Mouse (Mus musculus) hindbrain, embryonic 10.5 days (tissue): ENCODE data around the gene Rac2. TPM values are rescaled to one million over a fixed set of nuclear protein-coding genes. Genes with fewer than 3 reads are reported as not detected.

Source experiments
- polyA plus RNA-seq: library from polyadenylated mRNA; unstranded; fragments of >200 nt; fragmentation: Nextera tagmentation; extraction: Ambion mirVana; gene quantifications from 2 replicates; pipeline ENCODE4 v1.2.1, GENCODE M21; 2016

The Rac2 gene
- polyA plus RNA-seq, 1 experiment from 2014 or later = 8.1 TPM

Other genes starting within 250 kb of the Rac2 start
- 2.3 and 3.8 TPM in 2 replicates for gene Csf2rb, start 247.0 kb downstream of the Rac2 start, polyA plus RNA-seq
- not detected in 2 replicates for gene Tex33, start 176.9 kb downstream of the Rac2 start, polyA plus RNA-seq
- gene Tst, start 166.9 kb downstream of the Rac2 start, polyA plus RNA-seq = 7.7 and 10.9 TPM in 2 replicates
- 1.4 and 1.5 TPM in 2 replicates for gene Mpst, start 166.4 kb downstream of the Rac2 start, polyA plus RNA-seq
- 66.4 and 73.5 TPM in 2 replicates for gene Kctd17, start 144.2 kb downstream of the Rac2 start, polyA plus RNA-seq
- gene Tmprss6, start 104.1 kb downstream of the Rac2 start, polyA plus RNA-seq = not detected in 2 replicates
- not detected in 2 replicates for gene Il2rb, start 77.5 kb downstream of the Rac2 start, polyA plus RNA-seq
- gene C1qtnf6, start 41.4 kb downstream of the Rac2 start, polyA plus RNA-seq = 9.8 and 9.9 TPM in 2 replicates
- gene Sstr3, start 28.1 kb downstream of the Rac2 start, polyA plus RNA-seq = 0.04 and 0.22 TPM in 2 replicates
- gene Cyth4, start 24.3 kb upstream of the Rac2 start, polyA plus RNA-seq = 4.9 and 8.1 TPM in 2 replicates
- gene Elfn2, start 146.0 kb upstream of the Rac2 start, polyA plus RNA-seq = 0.24 and 0.39 TPM in 2 replicates
- 71.6 and 79.0 TPM in 2 replicates for gene Mfng, start 200.7 kb upstream of the Rac2 start, polyA plus RNA-seq
- gene Card10, start 230.3 kb upstream of the Rac2 start, polyA plus RNA-seq = 4.3 and 4.5 TPM in 2 replicates